Mouse (Mus musculus) embryonic facial prominence, embryonic 15.5 days (tissue): ENCODE measurements around the gene Fam180a. TPM values are rescaled to one million over a fixed set of nuclear protein-coding genes. Genes with fewer than 3 reads are reported as not detected.

Experiments used
- ATAC-seq: fragments of 200-750 bp; cut with Nextera tagmentation; 2 replicates; pipeline ENCODE4 v1.8.0; 2017; ENCODE audit warnings: low read depth, moderate TSS enrichment; ENCODE audit not compliant: insufficient number of reproducible peaks, low FRiP score, low TSS enrichment
- H3K27ac ChIP-seq: fragments of 300-500 bp; sonication (generic); replicated peaks from 2 replicates; pipeline ENCODE4 v1.5.1; 2015; ENCODE audit warnings: mild to moderate bottlenecking, inconsistent platforms
- H3K27me3 ChIP-seq: fragments of 300-500 bp; sonication (generic); 2 replicates; pipeline ENCODE4 v1.6.1; 2015; ENCODE audit warnings: inconsistent platforms
- H3K36me3 ChIP-seq: fragments of 300-500 bp; sonication (generic); 2 replicates; pipeline ENCODE4 v1.6.1; 2015; ENCODE audit warnings: mild to moderate bottlenecking, inconsistent platforms
- H3K4me1 ChIP-seq: fragments of 300-500 bp; sonication (generic); 2 replicates; pipeline ENCODE4 v1.6.1; 2015; ENCODE audit warnings: inconsistent platforms
- H3K4me2 ChIP-seq: fragments of 300-500 bp; sonication (generic); replicated peaks from 2 replicates; pipeline ENCODE4 v1.6.1; 2015; ENCODE audit warnings: mild to moderate bottlenecking, inconsistent platforms
- H3K4me3 ChIP-seq: fragments of 300-500 bp; sonication (generic); replicated peaks from 2 replicates; pipeline ENCODE4 v1.5.1; 2015; ENCODE audit warnings: mild to moderate bottlenecking, inconsistent platforms
- H3K9ac ChIP-seq: fragments of 300-500 bp; sonication (generic); 2 replicates; pipeline ENCODE4 v1.6.1; 2015; ENCODE audit warnings: inconsistent platforms
- H3K9me3 ChIP-seq: fragments of 300-500 bp; sonication (generic); replicated peaks from 2 replicates; pipeline ENCODE4 v1.6.1; 2016; ENCODE audit warnings: inconsistent platforms
- WGBS: fragments of 180-500 bp; shearing (Covaris S2); methylation state at CpG from one replicate; pipeline ENCODE4 v1.1.7; 2015; 5-methylcytosine and 5-hydroxymethylcytosine counted together
- polyA plus RNA-seq: library from polyadenylated mRNA; unstranded; fragments of >200 nt; fragmentation: Nextera tagmentation; extraction: Ambion mirVana; gene quantifications from 2 replicates; pipeline ENCODE4 v1.2.1, GENCODE M21; 2015

Gene Fam180a
- polyA plus RNA-seq, 1 experiment from 2014 or later: 2.9 TPM

DNA sequence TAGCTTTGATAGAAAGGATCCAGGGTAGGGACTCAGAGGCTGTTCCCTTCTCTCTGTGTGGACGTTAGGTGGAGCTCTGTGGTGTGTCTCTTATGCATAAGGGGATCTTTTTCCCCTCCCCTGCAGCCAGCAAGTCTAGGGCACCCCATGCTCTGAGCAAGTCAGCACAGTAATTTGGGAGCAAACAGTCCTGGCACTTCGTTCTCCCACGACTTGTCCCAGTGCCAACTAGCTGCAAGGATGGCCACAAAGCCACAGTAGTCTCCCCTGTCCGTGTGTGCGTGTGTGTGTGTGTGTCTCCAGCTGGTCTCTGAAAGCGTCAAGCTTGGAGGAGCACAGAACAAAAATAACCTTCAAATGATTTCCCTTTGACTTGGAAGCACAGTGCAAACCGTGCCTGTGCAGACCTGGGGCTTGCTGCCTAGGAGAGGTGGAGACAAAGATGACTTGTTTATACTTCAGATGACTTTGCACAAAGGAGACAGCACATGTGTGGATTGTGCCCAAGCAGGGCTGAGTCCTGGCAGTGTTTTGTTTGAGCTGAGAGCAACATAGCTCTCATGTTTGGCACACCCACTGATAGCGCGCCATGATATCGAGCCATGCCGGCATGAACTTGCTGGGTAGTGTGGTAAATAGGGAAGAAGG lies 37.7 kb downstream of the Fam180a start:
- ATAC-seq: peak; percentile 57
- Histone ChIP-seq H3K27ac (peak overlapping the region; percentile 40), H3K9ac (no peak overlapping the region), H3K36me3 (no peaks in the 10 kb centered on the region), H3K27me3 (no peaks in the 10 kb centered on the region), H3K4me1 (peaks cover 14% of the 10 kb centered on the region), H3K4me2 (peak overlapping the region; percentile 10; the same call in 1 of the 2 replicates), H3K9me3 (no peaks in the 10 kb centered on the region), H3K4me3 (no peak overlapping the region)
- WGBS: 44% methylated on average over 11 of the region's 11 CpGs

DNA sequence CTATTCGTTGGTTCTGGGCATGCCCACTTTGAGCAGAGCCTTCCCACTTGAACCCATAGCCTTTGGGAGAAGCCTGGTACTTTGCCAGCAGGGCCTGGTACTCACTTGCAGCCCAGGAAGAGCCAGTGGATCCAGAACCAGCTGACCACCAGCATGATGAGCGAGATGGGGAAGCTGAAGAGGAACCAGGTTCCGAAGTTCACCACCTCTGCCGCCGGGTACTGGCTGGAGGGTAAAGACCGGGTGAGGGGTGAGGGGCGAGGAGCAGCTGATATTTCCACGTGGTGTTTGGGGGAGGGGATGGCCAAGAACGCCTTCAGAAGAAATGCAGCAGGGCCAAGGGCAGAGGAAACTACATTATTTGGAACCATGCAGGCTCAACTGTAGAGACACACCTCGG lies 46.6 kb downstream of the Fam180a start:
- WGBS: 81% methylated on average over 10 of the region's 10 CpGs
- Histone ChIP-seq H3K4me1 (no peaks in the 10 kb centered on the region), H3K4me2 (no peak overlapping the region), H3K27ac (no peak overlapping the region), H3K9ac (no peak overlapping the region), H3K9me3 (no peaks in the 10 kb centered on the region), H3K36me3 (no peaks in the 10 kb centered on the region), H3K27me3 (no peaks in the 10 kb centered on the region), H3K4me3 (no peak overlapping the region)
- no peak for ATAC-seq

GRCm38 (mm10) chr6:35277903-35278587 lies 47.9 kb downstream of the Fam180a start:
- H3K36me3 ChIP-seq: no peaks in the 10 kb centered on the region
- H3K4me3 ChIP-seq: no peak overlapping the region
- no peaks in the 10 kb centered on the region for H3K27me3 ChIP-seq
- H3K4me1 ChIP-seq: no peaks in the 10 kb centered on the region
- H3K27ac ChIP-seq: no peak overlapping the region
- H3K4me2 ChIP-seq: no peak overlapping the region
- WGBS: 45% methylated on average over 10 of the region's 10 CpGs
- no peaks in the 10 kb centered on the region for H3K9me3 ChIP-seq
- no peak; the same call in 1 of the 2 replicates for ATAC-seq
- no peak overlapping the region for H3K9ac ChIP-seq

GRCm38 (mm10) chr6:35273391-35274082 lies 52.4 kb downstream of the Fam180a start:
- ATAC-seq: no peak
- no peaks in the 10 kb centered on the region for H3K4me1 ChIP-seq
- H3K9me3 ChIP-seq: no peaks in the 10 kb centered on the region
- 63% methylated on average over 11 of the region's 11 CpGs for WGBS
- H3K27me3 ChIP-seq: no peaks in the 10 kb centered on the region
- H3K4me2 ChIP-seq: no peak overlapping the region
- H3K27ac ChIP-seq: no peak overlapping the region
- H3K36me3 ChIP-seq: no peaks in the 10 kb centered on the region
- H3K9ac ChIP-seq: no peak overlapping the region
- H3K4me3 ChIP-seq: no peak overlapping the region

DNA sequence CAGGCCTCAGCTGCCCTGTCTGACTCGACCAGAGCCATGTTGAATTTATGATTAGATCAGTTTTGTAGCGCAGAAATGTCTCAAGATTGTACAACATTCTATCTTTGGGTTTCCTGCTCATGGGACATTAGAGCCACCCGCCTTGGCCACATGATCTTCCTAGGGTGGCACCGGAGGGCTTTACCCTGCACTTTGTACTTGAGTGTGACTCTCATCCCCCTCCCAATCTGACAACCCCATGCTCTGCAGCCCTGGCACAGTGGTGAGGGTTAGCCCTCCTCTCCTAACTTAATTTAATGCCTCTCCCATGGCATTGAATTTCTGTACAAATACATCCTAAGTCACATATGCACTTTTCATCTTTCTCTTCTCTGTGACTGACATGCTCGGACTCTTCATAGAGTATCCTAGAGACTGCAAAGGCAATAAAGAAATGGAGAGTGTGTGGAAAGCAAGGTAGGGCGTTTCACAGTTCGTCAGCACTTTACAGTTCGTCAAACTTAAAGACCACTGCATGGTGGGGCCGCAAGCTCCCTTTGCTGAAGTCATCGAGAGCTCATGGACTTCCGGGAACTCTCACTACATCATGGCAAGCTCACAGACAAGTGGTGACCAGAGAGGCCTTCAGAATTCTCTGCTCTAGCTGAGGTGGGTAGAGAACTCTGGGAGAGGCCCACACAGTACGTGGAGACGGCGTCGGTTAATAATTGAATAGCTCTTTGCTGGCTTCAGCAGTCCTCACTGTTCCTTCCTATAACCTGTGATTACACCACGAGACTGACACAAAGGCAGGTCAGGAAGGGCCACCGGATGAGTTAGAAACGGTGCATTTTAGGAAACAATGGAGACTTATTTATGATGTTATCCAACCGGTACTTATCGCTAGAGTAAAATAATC lies 53.8 kb downstream of the Fam180a start:
- 85% methylated on average over 20 of the region's 20 CpGs for WGBS
- no peaks in the 10 kb centered on the region for H3K27me3 ChIP-seq
- no peak overlapping the region for H3K4me2 ChIP-seq
- no peaks in the 10 kb centered on the region for H3K9me3 ChIP-seq
- H3K36me3 ChIP-seq: no peaks in the 10 kb centered on the region
- no peak overlapping the region for H3K4me3 ChIP-seq
- no peak for ATAC-seq
- no peak overlapping the region for H3K27ac ChIP-seq
- H3K9ac ChIP-seq: no peak overlapping the region
- H3K4me1 ChIP-seq: no peaks in the 10 kb centered on the region

DNA sequence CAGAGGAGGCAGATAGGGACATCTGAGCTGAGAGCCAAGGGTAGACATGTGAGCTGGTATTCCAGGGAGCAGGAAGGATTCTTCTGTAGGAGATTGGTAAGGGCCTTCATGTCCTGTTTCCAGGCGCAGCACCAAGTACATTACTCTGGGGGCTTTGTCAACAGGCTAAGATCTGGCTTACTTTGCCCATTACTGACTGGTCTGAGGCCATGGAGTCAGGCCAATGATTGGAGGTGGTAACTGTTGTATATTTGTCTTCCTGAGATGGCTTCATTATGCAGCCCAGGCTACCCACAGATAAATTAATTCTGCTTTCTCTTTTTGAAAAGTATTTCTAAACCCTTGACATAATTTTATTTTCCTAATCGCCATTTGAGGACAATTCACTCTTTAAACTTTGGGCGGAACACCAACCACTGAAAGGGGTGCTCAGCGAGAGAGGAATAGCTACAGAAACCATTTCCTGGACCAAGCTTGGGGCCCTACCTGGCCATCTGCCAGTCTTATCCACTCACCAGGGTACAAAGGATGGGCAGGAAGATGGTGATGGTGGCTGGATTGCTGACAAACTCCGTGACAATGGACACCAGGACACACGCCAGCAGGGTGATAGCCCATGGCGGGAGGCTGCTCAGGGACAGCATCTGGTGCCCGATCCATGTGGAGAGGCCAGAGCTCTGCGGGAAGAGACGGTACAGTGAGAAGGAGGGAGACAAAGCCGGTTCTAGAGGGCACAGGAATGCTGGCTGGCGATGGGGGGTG lies 54.7 kb downstream of the Fam180a start:
- Histone ChIP-seq H3K4me1 (no peaks in the 10 kb centered on the region), H3K27ac (no peak overlapping the region), H3K27me3 (no peaks in the 10 kb centered on the region), H3K4me2 (no peak overlapping the region), H3K36me3 (no peaks in the 10 kb centered on the region), H3K9me3 (no peaks in the 10 kb centered on the region), H3K4me3 (no peak overlapping the region), H3K9ac (no peak overlapping the region)
- ATAC-seq: no peak
- WGBS: 85% methylated on average over 12 of the region's 12 CpGs

- no peak overlapping the region for H3K4me3 ChIP-seq
- H3K4me1 ChIP-seq: no peaks in the 10 kb centered on the region
- 71% methylated on average over 13 of the region's 13 CpGs for WGBS
- no peak overlapping the region; the same call in 1 of the 2 replicates for H3K4me2 ChIP-seq
- no peaks in the 10 kb centered on the region for H3K27me3 ChIP-seq
- no peak; the same call in 1 of the 2 replicates for ATAC-seq
- H3K27ac ChIP-seq: no peak overlapping the region
- no peak overlapping the region for H3K9ac ChIP-seq
- no peaks in the 10 kb centered on the region for H3K36me3 ChIP-seq
- H3K9me3 ChIP-seq: no peaks in the 10 kb centered on the region
These were observed 56.3 kb downstream of the Fam180a start for GRCm38 (mm10) chr6:35269643-35270042.

- no peak overlapping the region for H3K27ac ChIP-seq
- H3K9me3 ChIP-seq: no peaks in the 10 kb centered on the region
- no peaks in the 10 kb centered on the region for H3K27me3 ChIP-seq
- no peak overlapping the region for H3K4me3 ChIP-seq
- H3K9ac ChIP-seq: no peak overlapping the region
- WGBS: 95% methylated on average over 13 of the region's 13 CpGs
- H3K4me1 ChIP-seq: no peaks in the 10 kb centered on the region
- H3K4me2 ChIP-seq: no peak overlapping the region
- ATAC-seq: no peak
- H3K36me3 ChIP-seq: peaks cover 5% of the 10 kb centered on the region; the same call in 1 of the 2 replicates
These were observed 57.2 kb downstream of the Fam180a start for GRCm38 (mm10) chr6:35268711-35269110.

DNA sequence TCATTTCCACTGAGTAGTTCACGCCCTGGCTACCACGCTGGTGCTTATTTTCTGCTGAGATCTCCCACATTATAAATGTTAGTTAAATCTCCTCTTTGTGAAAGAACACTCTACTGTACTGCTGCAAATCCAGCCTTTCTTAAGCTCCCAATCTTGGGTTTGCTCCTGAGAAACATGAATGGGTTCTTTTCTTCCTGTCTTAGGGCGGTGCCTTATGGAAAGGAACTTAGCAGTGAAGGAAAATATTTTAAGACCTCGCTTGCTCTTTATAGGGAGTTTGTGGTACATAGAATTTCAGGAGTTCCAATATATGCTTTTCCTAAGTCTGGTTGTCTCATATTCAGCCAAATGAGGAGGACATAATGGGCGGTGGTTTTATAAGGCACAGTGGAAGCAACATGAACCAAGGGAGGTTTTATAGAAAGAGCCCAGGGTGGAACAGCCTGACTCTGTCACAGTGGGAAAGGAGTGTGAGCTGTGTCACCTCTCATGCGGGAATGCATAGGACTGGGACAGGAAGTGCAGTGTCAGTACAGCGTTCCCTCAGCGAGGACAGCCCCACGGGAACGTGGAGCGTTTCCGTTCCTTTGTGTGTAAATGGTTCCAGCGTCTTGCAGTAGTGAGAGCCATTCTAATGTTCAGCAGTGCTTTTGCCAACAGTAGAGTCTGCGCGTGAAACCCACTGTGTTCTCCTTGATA lies 60.2 kb downstream of the Fam180a start:
- Histone ChIP-seq H3K36me3 (peaks cover 34% of the 10 kb centered on the region), H3K27ac (peak overlapping the region; percentile 41; the same call in 1 of the 2 replicates), H3K27me3 (no peaks in the 10 kb centered on the region), H3K4me2 (no peak overlapping the region), H3K4me3 (no peak overlapping the region), H3K4me1 (no peaks in the 10 kb centered on the region), H3K9me3 (no peaks in the 10 kb centered on the region), H3K9ac (no peak overlapping the region)
- 78% methylated on average over 15 of the region's 15 CpGs for WGBS
- peak; percentile 40; the same call in 1 of the 2 replicates for ATAC-seq
